Mouse (Mus musculus): ENCODE results near the gene Olfr492. TPM values are rescaled to one million over a fixed set of nuclear protein-coding genes. Genes with fewer than 3 reads are reported as not detected.

The Olfr492 gene
- not detected for polyA plus RNA-seq (2017; shearing (Covaris generic))

DNA sequence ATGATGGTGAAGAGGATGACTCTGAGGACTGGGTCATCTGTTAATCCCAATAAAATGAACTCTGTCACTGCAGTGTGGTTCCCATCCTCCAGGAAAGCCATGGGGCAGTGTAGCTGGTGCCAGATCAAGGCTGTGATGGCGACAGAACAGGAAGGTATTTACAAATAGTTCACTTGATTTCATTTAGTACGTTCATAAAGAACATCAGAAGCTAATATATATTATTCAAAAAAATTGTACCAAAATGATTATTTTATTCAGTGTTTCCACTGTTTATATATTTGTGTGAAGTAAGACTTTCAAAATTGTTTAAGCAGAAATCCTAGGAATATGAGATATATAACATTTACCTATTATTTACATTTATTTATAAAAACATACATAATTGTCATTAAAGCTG is at the start of gene Olfr492:
Olfr492 (minus strand) TSS at position 101 of the 400 bp plus-strand sequence.

DNA sequence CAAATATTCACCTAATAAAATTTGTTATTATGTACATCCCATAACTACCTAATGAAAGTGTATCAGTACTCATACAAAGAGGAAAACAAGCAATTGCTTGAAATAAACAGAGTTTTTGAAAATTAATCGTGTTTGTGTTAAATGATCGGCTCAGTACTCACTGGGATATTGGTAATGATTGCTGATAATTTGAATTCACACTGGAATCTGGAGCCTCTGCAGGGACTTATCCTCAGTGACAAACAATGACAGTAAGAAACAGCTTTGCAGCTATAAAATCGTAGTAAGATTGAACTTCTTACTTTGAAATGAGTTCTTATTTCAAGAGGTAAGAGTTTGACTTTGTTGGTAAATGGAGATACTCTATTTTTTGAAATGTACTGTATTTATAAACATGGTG is 41.6 kb upstream of the Olfr492 start, which contains the start of gene Olfr494:
Olfr494 (plus strand) TSS at position 301 of the 400 bp plus-strand sequence.

GRCm38 (mm10) chr7:108346879-108347278 is 23.4 kb upstream of the Olfr492 start, which contains the start of gene Olfr493:
Gene Olfr493 (minus strand): TSS chr7:108346979.

DNA sequence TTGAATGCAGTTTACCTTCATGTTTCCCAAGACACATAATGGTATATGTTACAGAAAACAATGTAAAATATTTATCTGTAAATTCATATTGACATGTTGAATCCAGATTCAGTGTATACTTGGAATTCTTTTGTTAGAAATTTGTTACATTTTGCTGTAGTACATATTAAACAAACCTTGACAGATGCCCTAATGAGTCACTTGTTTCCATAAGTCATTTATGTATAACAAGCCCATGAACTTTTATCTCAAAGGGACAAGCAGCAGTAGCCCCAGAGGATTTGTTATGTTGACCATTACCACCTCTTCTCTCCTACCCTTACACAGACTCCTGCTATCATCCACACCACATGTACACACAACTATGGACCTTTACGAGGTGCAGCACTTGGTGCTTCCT is 10.3 kb downstream of the Olfr492 start, which contains the start of gene Olfr491:
Olfr491 (plus strand) TSS at position 301 of the 400 bp plus-strand sequence.

GRCm38 (mm10) chr7:108288834-108289233 is 34.6 kb downstream of the Olfr492 start, which contains the start of gene Olfr490:
Gene Olfr490 (minus strand): TSS chr7:108288934.

Other genes with a start within 250 kb of the Olfr492 start
- gene Olfr481, start 243.8 kb downstream of the Olfr492 start, polyA plus RNA-seq (2017; shearing (Covaris generic)) = not detected
- gene Olfr482, start 226.1 kb downstream of the Olfr492 start, polyA plus RNA-seq (2017; shearing (Covaris generic)) = not detected
- gene Olfr483, start 222.8 kb downstream of the Olfr492 start, polyA plus RNA-seq (2017; shearing (Covaris generic)) = not detected
- not detected for gene Olfr484, start 196.2 kb downstream of the Olfr492 start, polyA plus RNA-seq (2017; shearing (Covaris generic))
- gene Olfr485, start 163.8 kb downstream of the Olfr492 start, polyA plus RNA-seq (2017; shearing (Covaris generic)) = not detected
- not detected for gene Olfr486, start 150.9 kb downstream of the Olfr492 start, polyA plus RNA-seq (2017; shearing (Covaris generic))
- not detected for gene Olfr487, start 109.0 kb downstream of the Olfr492 start, polyA plus RNA-seq (2017; shearing (Covaris generic))
- gene Olfr488, start 65.3 kb downstream of the Olfr492 start, polyA plus RNA-seq (2017; shearing (Covaris generic)) = not detected
- gene Olfr490, start 34.7 kb downstream of the Olfr492 start, polyA plus RNA-seq (2017; shearing (Covaris generic)) = not detected
- gene Olfr491, start 10.2 kb downstream of the Olfr492 start, polyA plus RNA-seq (2017; shearing (Covaris generic)) = not detected
- not detected for gene Olfr493, start 23.3 kb upstream of the Olfr492 start, polyA plus RNA-seq (2017; shearing (Covaris generic))
- not detected for gene Olfr494, start 41.7 kb upstream of the Olfr492 start, polyA plus RNA-seq (2017; shearing (Covaris generic))
- gene Olfr495, start 69.5 kb upstream of the Olfr492 start, polyA plus RNA-seq (2017; shearing (Covaris generic)) = not detected
- not detected for gene Olfr497, start 96.7 kb upstream of the Olfr492 start, polyA plus RNA-seq (2017; shearing (Covaris generic))
- gene Olfr498, start 141.7 kb upstream of the Olfr492 start, polyA plus RNA-seq (2017; shearing (Covaris generic)) = not detected
- gene Olfr502, start 201.4 kb upstream of the Olfr492 start, polyA plus RNA-seq (2017; shearing (Covaris generic)) = not detected
- not detected for gene Olfr503, start 220.9 kb upstream of the Olfr492 start, polyA plus RNA-seq (2017; shearing (Covaris generic))
- not detected for gene Olfr504, start 242.1 kb upstream of the Olfr492 start, polyA plus RNA-seq (2017; shearing (Covaris generic))

Data from activated CD4-positive, CD25-positive, alpha-beta regulatory T cell, adult 9 weeks (primary cell).